Mouse (Mus musculus): ENCODE results near the gene Gdpd5. TPM values are rescaled to one million over a fixed set of nuclear protein-coding genes. Genes with fewer than 3 reads are reported as not detected.

Gene Gdpd5
- total RNA-seq, 2 experiments from 2014 or later: not detected

Other genes starting within 250 kb of the Gdpd5 start
- gene Uvrag, start 240.3 kb upstream of the Gdpd5 start, total RNA-seq (2014; fragmentation: Nextera tagmentation): 25.7 and 31.0 TPM in 2 replicates
- gene Uvrag, start 240.3 kb upstream of the Gdpd5 start, total RNA-seq (2017): 26.8 and 38.7 TPM in 2 replicates
- gene Dgat2, start 198.7 kb upstream of the Gdpd5 start, total RNA-seq (2014; fragmentation: Nextera tagmentation): 9.6 and 13.9 TPM in 2 replicates
- 6.7 and 7.9 TPM in 2 replicates for gene Dgat2, start 198.7 kb upstream of the Gdpd5 start, total RNA-seq (2017)
- gene Mogat2, start 142.8 kb upstream of the Gdpd5 start, total RNA-seq (2014; fragmentation: Nextera tagmentation): 1.5 and 6.2 TPM in 2 replicates
- 3.6 and 4.8 TPM in 2 replicates for gene Mogat2, start 142.8 kb upstream of the Gdpd5 start, total RNA-seq (2017)
- gene Map6, start 114.0 kb upstream of the Gdpd5 start, total RNA-seq (2014; fragmentation: Nextera tagmentation): not detected in 2 replicates
- gene Map6, start 114.0 kb upstream of the Gdpd5 start, total RNA-seq (2017): not detected in 2 replicates
- 0.80 TPM in 1 of 2 replicates, not detected in the other for gene Serpinh1, start 28.2 kb upstream of the Gdpd5 start, total RNA-seq (2014; fragmentation: Nextera tagmentation)
- gene Serpinh1, start 28.2 kb upstream of the Gdpd5 start, total RNA-seq (2017): not detected in 2 replicates
- not detected in 2 replicates for gene Klhl35, start 84.6 kb downstream of the Gdpd5 start, total RNA-seq (2014; fragmentation: Nextera tagmentation)
- gene Klhl35, start 84.6 kb downstream of the Gdpd5 start, total RNA-seq (2017): 0.22 and 0.57 TPM in 2 replicates
- 1,410 and 1,463 TPM in 2 replicates for gene Rps3, start 102.3 kb downstream of the Gdpd5 start, total RNA-seq (2014; fragmentation: Nextera tagmentation)
- 1,810 and 2,293 TPM in 2 replicates for gene Rps3, start 102.3 kb downstream of the Gdpd5 start, total RNA-seq (2017)
- 35.3 and 40.1 TPM in 2 replicates for gene Arrb1, start 154.1 kb downstream of the Gdpd5 start, total RNA-seq (2014; fragmentation: Nextera tagmentation)
- gene Arrb1, start 154.1 kb downstream of the Gdpd5 start, total RNA-seq (2017): 24.1 and 36.6 TPM in 2 replicates
- gene Tpbgl, start 245.7 kb downstream of the Gdpd5 start, total RNA-seq (2014; fragmentation: Nextera tagmentation): not detected in 2 replicates
- gene Tpbgl, start 245.7 kb downstream of the Gdpd5 start, total RNA-seq (2017): not detected in 2 replicates

Data from granulocyte monocyte progenitor cell, adult 5-6 weeks (primary cell).